Mouse (Mus musculus) kidney, embryonic 14.5 days (tissue): ENCODE results near the gene Nfkb1. TPM values are rescaled to one million over a fixed set of nuclear protein-coding genes. Genes with fewer than 3 reads are reported as not detected.

Source experiments
- ATAC-seq: fragments of 200-750 bp; cut with Nextera tagmentation; 2 replicates; pipeline ENCODE4 v1.8.0; 2017; ENCODE audit warnings: moderate number of reproducible peaks, mild to moderate bottlenecking, moderate TSS enrichment, moderate library complexity; ENCODE audit not compliant: low FRiP score, low TSS enrichment
- H3K27ac ChIP-seq: fragments of 300-500 bp; sonication (generic); 2 replicates; pipeline ENCODE4 v1.5.1; 2014; ENCODE audit warnings: low read depth, mild to moderate bottlenecking, low read length, moderate library complexity, mixed read lengths
- H3K27me3 ChIP-seq: fragments of 300-500 bp; sonication (generic); 2 replicates; pipeline ENCODE4 v1.6.1; 2014; ENCODE audit warnings: mild to moderate bottlenecking, low read length; ENCODE audit not compliant: control insufficient read depth, insufficient read depth
- H3K36me3 ChIP-seq: fragments of 300-500 bp; sonication (generic); 2 replicates; pipeline ENCODE4 v1.6.1; 2014; ENCODE audit warnings: low read length, mixed read lengths; ENCODE audit not compliant: control insufficient read depth, insufficient read depth
- H3K4me1 ChIP-seq: fragments of 300-500 bp; sonication (generic); 2 replicates; pipeline ENCODE4 v1.6.1; 2014; ENCODE audit warnings: low read length, mixed read lengths; ENCODE audit not compliant: control insufficient read depth, insufficient read depth
- H3K4me2 ChIP-seq: fragments of 300-500 bp; sonication (generic); replicated peaks from 2 replicates; pipeline ENCODE4 v1.6.1; 2014; ENCODE audit warnings: low read depth, mild to moderate bottlenecking, low read length
- H3K4me3 ChIP-seq: fragments of 300-500 bp; sonication (generic); 2 replicates; pipeline ENCODE4 v1.5.1; 2014; ENCODE audit warnings: mild to moderate bottlenecking, low read length
- H3K9ac ChIP-seq: fragments of 300-500 bp; sonication (generic); 2 replicates; pipeline ENCODE4 v1.6.1; 2014; ENCODE audit warnings: low read depth, mild to moderate bottlenecking, low read length, moderate library complexity
- H3K9me3 ChIP-seq: fragments of 300-500 bp; sonication (generic); 2 replicates; pipeline ENCODE4 v1.6.1; 2016; ENCODE audit warnings: low read length; ENCODE audit not compliant: control insufficient read depth
- WGBS: fragments of 180-500 bp; shearing (Covaris S2); extraction: QIAGEN DNeasy Blood & Tissue Kit; methylation state at CpG from one replicate; pipeline ENCODE4 v1.1.7; 2014; 5-methylcytosine and 5-hydroxymethylcytosine counted together
- polyA plus RNA-seq: library from polyadenylated mRNA; unstranded; fragments of >200 nt; fragmentation: Nextera tagmentation; extraction: Ambion mirVana; gene quantifications from 2 replicates; pipeline ENCODE4 v1.2.1, GENCODE M21; 2014

Nfkb1 gene
- polyA plus RNA-seq, 1 experiment from 2014 or later, result 25.1 TPM

DNA sequence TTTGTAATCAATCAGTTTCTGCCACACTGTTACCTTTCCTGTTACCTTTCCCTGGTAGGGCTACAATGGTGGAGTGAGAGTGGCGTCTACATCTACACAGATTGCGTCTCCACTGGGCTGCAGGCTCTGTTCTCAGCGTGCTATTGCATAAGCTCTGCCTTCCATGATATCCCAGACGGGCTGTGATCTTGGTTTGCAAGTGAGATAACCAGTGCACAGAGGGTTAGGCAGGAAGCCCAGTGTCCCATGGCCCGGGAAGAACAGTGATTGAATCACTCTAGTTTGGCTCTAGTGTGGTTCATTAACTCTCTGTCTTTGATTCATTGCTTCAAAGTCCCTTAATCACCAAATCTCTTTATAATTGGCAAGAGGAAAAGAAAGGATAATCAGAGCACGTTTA, 123.5 kb downstream of the Nfkb1 start:
- Histone ChIP-seq H3K9ac (no peak overlapping the region), H3K27me3 (no peaks in the 10 kb centered on the region), H3K4me2 (no peak overlapping the region), H3K4me3 (no peak overlapping the region), H3K27ac (no peak overlapping the region), H3K36me3 (no peaks in the 10 kb centered on the region), H3K9me3 (no peaks in the 10 kb centered on the region), H3K4me1 (peaks cover 3% of the 10 kb centered on the region; the same call in 1 of the 2 replicates)
- 67% methylated on average over 6 of the region's 6 CpGs for WGBS
- ATAC-seq, result no peak

DNA sequence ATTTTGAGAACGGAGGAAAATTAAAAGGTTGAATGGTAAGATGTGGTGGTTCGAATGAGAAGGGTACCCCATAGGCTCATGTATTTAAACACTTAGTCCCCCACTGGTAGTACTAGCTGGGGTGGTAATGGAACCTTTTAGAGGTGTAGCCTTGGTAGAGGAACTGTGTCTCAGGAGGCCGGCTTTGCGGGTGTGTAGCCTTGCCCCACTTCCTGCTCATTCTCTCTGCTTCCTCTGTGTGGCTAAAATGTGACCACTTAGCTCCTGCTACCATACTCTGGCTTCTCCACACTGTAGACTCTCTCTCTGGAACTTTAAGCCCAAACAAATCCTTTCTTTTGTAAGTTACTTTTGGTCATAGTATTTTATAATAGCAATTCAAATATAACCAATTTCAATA, 126.0 kb downstream of the Nfkb1 start:
- Histone ChIP-seq H3K27ac (no peak overlapping the region), H3K9ac (no peak overlapping the region), H3K4me2 (no peak overlapping the region), H3K4me3 (no peak overlapping the region), H3K36me3 (no peaks in the 10 kb centered on the region), H3K27me3 (no peaks in the 10 kb centered on the region), H3K9me3 (no peaks in the 10 kb centered on the region), H3K4me1 (0 out of 2 replicates have a peak, but pooled peaks cover 3% of the 10 kb centered on the region)
- 91% methylated on average over 4 of the region's 4 CpGs for WGBS
- no peak for ATAC-seq

- H3K4me2 ChIP-seq, result no peak overlapping the region
- H3K9me3 ChIP-seq, result no peaks in the 10 kb centered on the region
- WGBS, result 72% methylated on average over 9 of the region's 9 CpGs
- 0 out of 2 replicates have a peak, but pooled peaks cover 3% of the 10 kb centered on the region for H3K4me1 ChIP-seq
- H3K27ac ChIP-seq, result no peak overlapping the region
- ATAC-seq, result no peak
- H3K27me3 ChIP-seq, result no peaks in the 10 kb centered on the region
- no peaks in the 10 kb centered on the region for H3K36me3 ChIP-seq
- H3K4me3 ChIP-seq, result no peak overlapping the region
- no peak overlapping the region for H3K9ac ChIP-seq
Observed at GRCm38 (mm10) chr3:135564706-135565105, 126.6 kb downstream of the Nfkb1 start.

- Histone ChIP-seq H3K27ac (no peak overlapping the region), H3K4me3 (no peak overlapping the region), H3K4me2 (no peak overlapping the region), H3K9ac (no peak overlapping the region), H3K27me3 (no peaks in the 10 kb centered on the region), H3K9me3 (no peaks in the 10 kb centered on the region), H3K4me1 (0 out of 2 replicates have a peak, but pooled peaks cover 3% of the 10 kb centered on the region), H3K36me3 (no peaks in the 10 kb centered on the region)
- WGBS, result 81% methylated on average over 17 of the region's 17 CpGs
- ATAC-seq, result peak; percentile 44
Observed at GRCm38 (mm10) chr3:135563163-135563689, 128.1 kb downstream of the Nfkb1 start.

GRCm38 (mm10) chr3:135562036-135562435, 129.3 kb downstream of the Nfkb1 start:
- Histone ChIP-seq H3K4me3 (no peak overlapping the region), H3K27ac (no peak overlapping the region), H3K27me3 (no peaks in the 10 kb centered on the region), H3K4me1 (no peaks in the 10 kb centered on the region), H3K4me2 (no peak overlapping the region), H3K9me3 (no peaks in the 10 kb centered on the region; the same call in 1 of the 2 replicates), H3K9ac (no peak overlapping the region), H3K36me3 (no peaks in the 10 kb centered on the region)
- 77% methylated on average over 7 of the region's 7 CpGs for WGBS
- no peak for ATAC-seq

GRCm38 (mm10) chr3:135556851-135557662, 134.3 kb downstream of the Nfkb1 start:
- H3K9me3 ChIP-seq, result no peaks in the 10 kb centered on the region; the same call in 1 of the 2 replicates
- ATAC-seq, result no peak
- no peak overlapping the region for H3K4me3 ChIP-seq
- H3K27ac ChIP-seq, result no peak overlapping the region
- 90% methylated on average over 12 of the region's 12 CpGs for WGBS
- H3K36me3 ChIP-seq, result no peaks in the 10 kb centered on the region
- H3K27me3 ChIP-seq, result no peaks in the 10 kb centered on the region
- no peak overlapping the region for H3K4me2 ChIP-seq
- H3K9ac ChIP-seq, result no peak overlapping the region
- H3K4me1 ChIP-seq, result no peaks in the 10 kb centered on the region

DNA sequence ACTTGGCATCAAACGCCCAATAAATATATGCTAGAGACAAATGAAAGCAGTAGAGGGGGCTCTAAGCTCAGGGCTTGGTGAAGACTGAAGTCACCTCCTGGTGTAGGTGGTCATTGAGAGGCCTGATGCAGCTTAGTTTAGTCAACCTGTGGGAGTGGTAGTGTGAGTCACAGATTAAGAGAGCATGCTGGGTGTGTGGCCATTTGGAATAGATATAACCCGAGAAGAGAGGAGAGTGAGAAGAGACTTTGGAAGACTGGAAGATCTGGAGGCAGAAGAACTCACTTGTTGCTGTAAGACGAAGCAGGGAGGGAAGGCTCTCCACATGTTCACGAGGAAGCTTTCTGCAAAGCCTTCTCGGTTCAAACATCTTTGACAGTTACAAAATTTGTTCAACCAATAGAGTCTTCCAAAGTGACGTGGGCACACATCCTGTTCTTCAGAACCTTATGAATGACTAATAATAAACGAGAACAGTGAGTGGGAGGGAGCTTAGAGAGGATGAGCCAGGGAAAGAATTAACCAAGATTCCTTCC, 135.2 kb downstream of the Nfkb1 start:
- WGBS, result 75% methylated on average over 7 of the region's 7 CpGs
- Histone ChIP-seq H3K9ac (no peak overlapping the region), H3K4me3 (no peak overlapping the region), H3K27ac (no peak overlapping the region), H3K4me2 (no peak overlapping the region), H3K36me3 (no peaks in the 10 kb centered on the region), H3K9me3 (no peaks in the 10 kb centered on the region; the same call in 1 of the 2 replicates), H3K4me1 (no peaks in the 10 kb centered on the region), H3K27me3 (no peaks in the 10 kb centered on the region)
- ATAC-seq, result no peak

GRCm38 (mm10) chr3:135555192-135555591, 136.2 kb downstream of the Nfkb1 start:
- Histone ChIP-seq H3K27ac (no peak overlapping the region), H3K36me3 (no peaks in the 10 kb centered on the region), H3K9me3 (no peaks in the 10 kb centered on the region; the same call in 1 of the 2 replicates), H3K4me1 (no peaks in the 10 kb centered on the region), H3K27me3 (no peaks in the 10 kb centered on the region), H3K4me2 (no peak overlapping the region), H3K4me3 (no peak overlapping the region), H3K9ac (no peak overlapping the region)
- ATAC-seq, result no peak
- 50% methylated on average over 6 of the region's 6 CpGs for WGBS

DNA sequence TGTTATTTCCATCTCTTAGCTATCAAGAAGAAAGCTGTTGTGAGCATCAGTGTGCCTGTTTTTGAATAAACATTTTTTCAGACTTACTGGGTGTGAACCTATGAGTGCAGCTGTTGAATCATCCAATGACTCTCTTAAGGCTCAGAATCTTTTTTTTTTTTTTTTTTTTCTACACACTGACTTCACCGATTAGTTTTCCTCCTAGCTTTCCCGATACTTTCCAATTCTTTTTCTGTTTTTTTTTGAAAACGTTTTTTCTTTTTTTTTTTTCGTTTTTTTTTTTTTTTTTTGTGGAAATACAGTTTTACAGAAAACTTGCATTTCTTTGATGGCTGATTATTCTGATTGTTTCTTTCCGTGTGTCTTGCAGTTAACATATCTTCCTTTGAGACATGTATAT, 138.5 kb downstream of the Nfkb1 start:
- no peaks in the 10 kb centered on the region; the same call in 1 of the 2 replicates for H3K9me3 ChIP-seq
- H3K4me2 ChIP-seq, result no peak overlapping the region
- 72% methylated on average over 5 of the region's 5 CpGs for WGBS
- H3K36me3 ChIP-seq, result no peaks in the 10 kb centered on the region
- H3K9ac ChIP-seq, result no peak overlapping the region
- H3K27me3 ChIP-seq, result no peaks in the 10 kb centered on the region
- no peak for ATAC-seq
- no peak overlapping the region for H3K4me3 ChIP-seq
- H3K27ac ChIP-seq, result no peak overlapping the region
- no peaks in the 10 kb centered on the region for H3K4me1 ChIP-seq
